Mouse (Mus musculus): ENCODE data around the gene Hist1h4c. TPM values are rescaled to one million over a fixed set of nuclear protein-coding genes. Genes with fewer than 3 reads are reported as not detected.

Gene Hist1h4c
- polyA plus RNA-seq, 1 experiment = 0.56 TPM

DNA sequence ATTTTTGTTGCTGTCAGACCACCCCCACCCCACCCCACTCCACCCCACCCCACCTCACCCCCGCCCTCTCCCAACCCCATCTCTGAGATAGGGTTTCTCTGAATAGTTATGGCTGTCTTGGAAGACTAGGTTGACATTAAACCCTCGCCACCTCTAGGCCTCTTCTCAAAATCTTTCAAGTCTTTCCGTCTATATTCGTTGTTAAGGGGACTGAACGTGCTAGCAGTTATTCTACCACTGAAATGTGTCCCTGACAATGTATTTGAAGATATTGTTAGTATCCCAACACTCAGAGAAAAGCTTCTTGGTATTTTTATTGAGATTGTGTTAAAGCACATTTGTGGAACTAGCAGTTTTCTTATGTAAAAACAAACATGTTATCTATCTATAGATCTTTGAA is 42.7 kb upstream of the Hist1h4c start:
- Histone ChIP-seq H3K4me2 (ENCODE audit: low read depth) (peak overlapping the region; percentile 55), H3K27me3 (ENCODE audit: control insufficient read depth, insufficient read depth, insufficient read length) (no peaks in the 10 kb centered on the region), H3K4me3 (peak overlapping the region; percentile 47), H3K36me3 (ENCODE audit: control insufficient read depth, insufficient read depth) (no peaks in the 10 kb centered on the region), H3K79me2 (ENCODE audit: control insufficient read depth, insufficient read depth) (no peaks in the 10 kb centered on the region), H3ac (ENCODE audit: control insufficient read depth, insufficient read length) (no peak overlapping the region)
- no peak for TF ChIP-seq TCF3 (IDR thresholded peaks at IDR 0.05; ENCODE audit: insufficient read length, low read depth)
- no peak for TF ChIP-seq TCF12 (IDR thresholded peaks at IDR 0.05; ENCODE audit: insufficient read depth, poor library complexity, severe bottlenecking)
- TF ChIP-seq REST (IDR thresholded peaks at IDR 0.05; ENCODE audit: insufficient read depth, insufficient read length) = no peak
- TF ChIP-seq MYOG (IDR thresholded peaks at IDR 0.05; ENCODE audit: control insufficient read depth in 1 of 3, insufficient read depth in 1 of 3, insufficient read length in 2 of 3, low read depth in 2 of 3) = no peak
- no peak for TF ChIP-seq POLR2AphosphoS2 (IDR thresholded peaks at IDR 0.05; ENCODE audit: insufficient read length, low read depth)
- TF ChIP-seq SRF (IDR thresholded peaks at IDR 0.05; ENCODE audit: control insufficient read depth, insufficient read length, low read depth) = no peak
- TF ChIP-seq E2F4 (IDR thresholded peaks at IDR 0.05; ENCODE audit: insufficient read depth) = no peak
- no peak for TF ChIP-seq POLR2A (IDR thresholded peaks at IDR 0.05; ENCODE audit: insufficient read length, low read depth)
- no peak for TF ChIP-seq MAX (IDR thresholded peaks at IDR 0.05; ENCODE audit: low read depth)
- no peak for TF ChIP-seq MYOD1 (IDR thresholded peaks at IDR 0.05; ENCODE audit: control insufficient read depth in 1 of 3, insufficient read length in 2 of 3, low read depth in 2 of 3)
- no peak for TF ChIP-seq USF1 (IDR thresholded peaks at IDR 0.05; ENCODE audit: low read depth)
- no peak for TF ChIP-seq CEBPB (IDR thresholded peaks at IDR 0.05; ENCODE audit: insufficient read depth, poor library complexity, severe bottlenecking)

GRCm38 (mm10) chr13:23740256-23740840 is 42.1 kb upstream of the Hist1h4c start:
- no peak for TF ChIP-seq USF1 (IDR thresholded peaks at IDR 0.05; ENCODE audit: low read depth)
- no peak for TF ChIP-seq POLR2A (IDR thresholded peaks at IDR 0.05; ENCODE audit: insufficient read length, low read depth)
- no peak for TF ChIP-seq TCF3 (IDR thresholded peaks at IDR 0.05; ENCODE audit: insufficient read length, low read depth)
- TF ChIP-seq MYOG (IDR thresholded peaks at IDR 0.05; ENCODE audit: control insufficient read depth in 1 of 3, insufficient read depth in 1 of 3, insufficient read length in 2 of 3, low read depth in 2 of 3) = no peak
- no peak for TF ChIP-seq REST (IDR thresholded peaks at IDR 0.05; ENCODE audit: insufficient read depth, insufficient read length)
- TF ChIP-seq CEBPB (IDR thresholded peaks at IDR 0.05; ENCODE audit: insufficient read depth, poor library complexity, severe bottlenecking) = no peak
- TF ChIP-seq TCF12 (IDR thresholded peaks at IDR 0.05; ENCODE audit: insufficient read depth, poor library complexity, severe bottlenecking) = no peak
- no peaks in the 10 kb centered on the region for H3K79me2 ChIP-seq (ENCODE audit: control insufficient read depth, insufficient read depth)
- no peak overlapping the region for H3ac ChIP-seq (ENCODE audit: control insufficient read depth, insufficient read length)
- H3K27me3 ChIP-seq (ENCODE audit: control insufficient read depth, insufficient read depth, insufficient read length) = no peaks in the 10 kb centered on the region
- peak overlapping the region; percentile 47 for H3K4me3 ChIP-seq
- H3K4me2 ChIP-seq (ENCODE audit: low read depth) = peak overlapping the region; percentile 85
- no peaks in the 10 kb centered on the region for H3K36me3 ChIP-seq (ENCODE audit: control insufficient read depth, insufficient read depth)

DNA sequence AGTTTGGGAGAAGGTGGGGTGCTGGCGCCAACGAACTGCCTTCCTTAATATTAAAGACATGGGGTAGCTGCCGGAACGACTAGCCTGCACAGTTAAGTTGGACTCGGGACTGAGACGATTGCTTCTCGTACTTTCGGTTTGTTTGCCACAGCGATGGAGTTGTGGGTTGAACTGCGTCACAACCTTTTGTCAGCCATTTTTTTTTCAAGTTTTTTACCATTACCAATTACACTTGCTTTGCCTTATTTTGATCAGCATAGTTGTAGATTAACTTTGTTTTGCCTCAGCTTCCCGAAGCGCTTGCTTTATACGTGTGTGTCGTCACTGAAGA is 41.6 kb upstream of the Hist1h4c start:
- H3K36me3 ChIP-seq (ENCODE audit: control insufficient read depth, insufficient read depth) = no peaks in the 10 kb centered on the region
- peak overlapping the region; percentile 85 for H3K4me2 ChIP-seq (ENCODE audit: low read depth)
- TF ChIP-seq MYOD1 (IDR thresholded peaks at IDR 0.05; ENCODE audit: control insufficient read depth in 1 of 3, insufficient read length in 2 of 3, low read depth in 2 of 3) = no peak
- TF ChIP-seq MYOG (IDR thresholded peaks at IDR 0.05; ENCODE audit: control insufficient read depth in 1 of 3, insufficient read depth in 1 of 3, insufficient read length in 2 of 3, low read depth in 2 of 3) = no peak
- TF ChIP-seq CEBPB (IDR thresholded peaks at IDR 0.05; ENCODE audit: insufficient read depth, poor library complexity, severe bottlenecking) = no peak
- TF ChIP-seq SRF (IDR thresholded peaks at IDR 0.05; ENCODE audit: control insufficient read depth, insufficient read length, low read depth) = no peak
- TF ChIP-seq POLR2AphosphoS2 (IDR thresholded peaks at IDR 0.05; ENCODE audit: insufficient read length, low read depth) = peak; percentile 74
- no peak for TF ChIP-seq REST (IDR thresholded peaks at IDR 0.05; ENCODE audit: insufficient read depth, insufficient read length)
- no peak for TF ChIP-seq E2F4 (IDR thresholded peaks at IDR 0.05; ENCODE audit: insufficient read depth)
- TF ChIP-seq POLR2A (IDR thresholded peaks at IDR 0.05; ENCODE audit: insufficient read length, low read depth) = peak; percentile 8
- no peak for TF ChIP-seq TCF12 (IDR thresholded peaks at IDR 0.05; ENCODE audit: insufficient read depth, poor library complexity, severe bottlenecking)
- TF ChIP-seq USF1 (IDR thresholded peaks at IDR 0.05; ENCODE audit: low read depth) = no peak
- no peak for TF ChIP-seq TCF3 (IDR thresholded peaks at IDR 0.05; ENCODE audit: insufficient read length, low read depth)
- no peak for TF ChIP-seq MAX (IDR thresholded peaks at IDR 0.05; ENCODE audit: low read depth)
- peak overlapping the region; percentile 47 for H3K4me3 ChIP-seq
- H3K27me3 ChIP-seq (ENCODE audit: control insufficient read depth, insufficient read depth, insufficient read length) = no peaks in the 10 kb centered on the region
- H3K79me2 ChIP-seq (ENCODE audit: control insufficient read depth, insufficient read depth) = no peaks in the 10 kb centered on the region
- H3ac ChIP-seq (ENCODE audit: control insufficient read depth, insufficient read length) = no peak overlapping the region

- Histone ChIP-seq H3K79me2 (ENCODE audit: control insufficient read depth, insufficient read depth) (no peaks in the 10 kb centered on the region), H3K27me3 (ENCODE audit: control insufficient read depth, insufficient read depth, insufficient read length) (no peaks in the 10 kb centered on the region), H3K4me2 (ENCODE audit: low read depth) (peak overlapping the region; percentile 85), H3ac (ENCODE audit: control insufficient read depth, insufficient read length) (no peak overlapping the region), H3K4me3 (peak overlapping the region; percentile 47), H3K36me3 (ENCODE audit: control insufficient read depth, insufficient read depth) (no peaks in the 10 kb centered on the region)
- no peak for TF ChIP-seq REST (IDR thresholded peaks at IDR 0.05; ENCODE audit: insufficient read depth, insufficient read length)
- TF ChIP-seq CEBPB (IDR thresholded peaks at IDR 0.05; ENCODE audit: insufficient read depth, poor library complexity, severe bottlenecking) = no peak
- TF ChIP-seq E2F4 (IDR thresholded peaks at IDR 0.05; ENCODE audit: insufficient read depth) = peak; percentile 95
- TF ChIP-seq TCF3 (IDR thresholded peaks at IDR 0.05; ENCODE audit: insufficient read length, low read depth) = no peak
- no peak for TF ChIP-seq TCF12 (IDR thresholded peaks at IDR 0.05; ENCODE audit: insufficient read depth, poor library complexity, severe bottlenecking)
- TF ChIP-seq SRF (IDR thresholded peaks at IDR 0.05; ENCODE audit: control insufficient read depth, insufficient read length, low read depth) = no peak
- TF ChIP-seq MAX (IDR thresholded peaks at IDR 0.05; ENCODE audit: low read depth) = no peak
- TF ChIP-seq POLR2AphosphoS2 (IDR thresholded peaks at IDR 0.05; ENCODE audit: insufficient read length, low read depth) = peak; percentile 97
- TF ChIP-seq MYOD1 (IDR thresholded peaks at IDR 0.05; ENCODE audit: control insufficient read depth in 1 of 3, insufficient read length in 2 of 3, low read depth in 2 of 3) = no peak
- TF ChIP-seq USF1 (IDR thresholded peaks at IDR 0.05; ENCODE audit: low read depth) = no peak
- TF ChIP-seq POLR2A (IDR thresholded peaks at IDR 0.05; ENCODE audit: insufficient read length, low read depth) = peak; percentile 90
These were observed 41.0 kb upstream of the Hist1h4c start for GRCm38 (mm10) chr13:23739069-23739921.

Data from myocyte (in vitro differentiated cells).